Mouse (Mus musculus) kidney, postnatal 0 days (tissue): ENCODE results near the gene Pebp1. TPM values are rescaled to one million over a fixed set of nuclear protein-coding genes. Genes with fewer than 3 reads are reported as not detected.

ENCODE experiments used
- ATAC-seq: fragments of 200-750 bp; cut with Nextera tagmentation; replicated peaks from 2 replicates; pipeline ENCODE4 v1.8.0; 2017; ENCODE audit warnings: low read depth, moderate number of reproducible peaks, moderate TSS enrichment, moderate library complexity; ENCODE audit not compliant: low FRiP score
- DNase-seq: peaks from one replicate; pipeline ENCODE4 v3.0.0-alpha.2; 2016; ENCODE audit warnings: low spot score
- H3K27ac ChIP-seq: fragments of 300-500 bp; sonication (generic); 2 replicates; pipeline ENCODE4 v1.5.1; 2014; ENCODE audit warnings: mild to moderate bottlenecking
- H3K27me3 ChIP-seq: fragments of 300-500 bp; sonication (generic); 2 replicates; pipeline ENCODE4 v1.6.1; 2014; ENCODE audit warnings: low read length, mixed read lengths; ENCODE audit not compliant: insufficient read depth
- H3K36me3 ChIP-seq: fragments of 300-500 bp; sonication (generic); 2 replicates; pipeline ENCODE4 v1.6.1; 2014; ENCODE audit warnings: low read length, mixed read lengths; ENCODE audit not compliant: insufficient read depth
- H3K4me1 ChIP-seq: fragments of 300-500 bp; sonication (generic); replicated peaks from 2 replicates; pipeline ENCODE4 v1.6.1; 2014; ENCODE audit warnings: antibody characterized with exemption, low read length, mixed read lengths; ENCODE audit not compliant: insufficient read depth
- H3K4me2 ChIP-seq: fragments of 300-500 bp; sonication (generic); 2 replicates; pipeline ENCODE4 v1.6.1; 2014; ENCODE audit warnings: mild to moderate bottlenecking, low read length, moderate library complexity, mixed read lengths
- H3K4me3 ChIP-seq: fragments of 300-500 bp; sonication (generic); replicated peaks from 2 replicates; pipeline ENCODE4 v1.5.1; 2014; ENCODE audit warnings: low read depth, low read length
- H3K9ac ChIP-seq: fragments of 300-500 bp; sonication (generic); 2 replicates; pipeline ENCODE4 v1.6.1; 2014; ENCODE audit warnings: low read depth, low read length
- H3K9me3 ChIP-seq: fragments of 300-500 bp; sonication (generic); replicated peaks from 2 replicates; pipeline ENCODE4 v1.6.1; 2016; ENCODE audit warnings: low read length, inconsistent platforms, mixed read lengths
- CTCF ChIP-seq: IDR thresholded peaks from 2 replicates; pipeline ENCODE4 v1.5.1; 2016; ENCODE audit warnings: antibody characterized with exemption, low read depth, mild to moderate bottlenecking, moderate library complexity
- WGBS: fragments of 180-500 bp; shearing (Covaris S2); extraction: QIAGEN DNeasy Blood & Tissue Kit; methylation state at CpG from one replicate; pipeline ENCODE4 v1.1.7; 2014; 5-methylcytosine and 5-hydroxymethylcytosine counted together
- polyA plus RNA-seq: library from polyadenylated mRNA; unstranded; fragments of >200 nt; fragmentation: Nextera tagmentation; extraction: Ambion mirVana; gene quantifications from 2 replicates; pipeline ENCODE4 v1.2.1, GENCODE M21; 2015

Pebp1 gene
- polyA plus RNA-seq, 1 experiment from 2014 or later = 625 TPM

DNA sequence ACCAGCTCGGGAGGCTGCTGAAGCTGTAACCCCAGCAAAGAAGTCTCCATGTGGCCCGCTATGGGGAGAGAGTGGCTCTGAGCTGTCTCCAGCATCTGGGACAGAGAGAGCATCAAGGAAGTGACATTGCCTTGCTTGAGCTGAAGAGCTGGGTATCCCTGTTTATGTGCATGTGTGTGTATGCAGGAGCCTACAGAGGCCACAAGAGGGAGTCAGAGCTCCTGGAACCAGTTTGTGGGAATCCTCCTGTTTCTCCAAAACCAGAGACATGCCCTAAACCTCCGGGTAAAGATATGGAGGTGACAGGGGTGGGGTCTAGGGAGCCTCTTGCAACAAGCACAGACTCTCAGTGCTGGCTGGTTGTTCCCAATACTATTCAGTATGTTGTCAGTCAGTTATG, 3.9 kb upstream of the Pebp1 start:
- TF ChIP-seq CTCF = peak; percentile 49
- DNase-seq = no peak
- no peak for ATAC-seq

DNA sequence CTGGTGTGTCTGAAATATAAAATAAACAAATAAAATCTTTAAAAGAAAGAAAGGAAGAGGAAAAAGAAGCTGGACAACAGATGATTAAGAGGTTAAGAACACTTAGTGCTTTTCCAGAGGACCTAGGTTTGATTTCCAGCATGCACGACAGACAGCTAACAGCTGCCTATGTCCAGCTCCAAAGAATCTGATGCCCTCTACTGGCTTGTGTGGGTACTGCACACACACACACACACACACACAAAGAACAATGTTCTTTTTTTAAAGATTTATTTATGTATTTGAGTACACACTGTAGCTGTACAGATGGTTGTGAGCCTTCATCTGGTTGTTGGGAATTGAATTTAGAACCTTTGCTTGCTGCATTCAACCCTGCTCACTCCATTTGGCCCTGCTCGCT, 2.7 kb upstream of the Pebp1 start:
- 85% methylated on average over 2 of the region's 2 CpGs for WGBS
- no peaks in the 10 kb centered on the region for H3K36me3 ChIP-seq
- peaks cover 17% of the 10 kb centered on the region; the same call in 1 of the 2 replicates for H3K4me1 ChIP-seq
- no peak; the same call in 1 of the 2 replicates for TF ChIP-seq CTCF
- H3K9ac ChIP-seq = no peak overlapping the region
- DNase-seq (no peak), ATAC-seq (no peak)
- no peaks in the 10 kb centered on the region for H3K9me3 ChIP-seq
- H3K4me2 ChIP-seq = no peak overlapping the region
- no peak overlapping the region for H3K4me3 ChIP-seq
- no peak overlapping the region for H3K27ac ChIP-seq
- H3K27me3 ChIP-seq = no peaks in the 10 kb centered on the region

More for the DNA sequence above, 3.9 kb upstream of the Pebp1 start:
- no peak overlapping the region for H3K4me2 ChIP-seq
- no peak overlapping the region for H3K9ac ChIP-seq
- no peak overlapping the region for H3K4me3 ChIP-seq
- no peaks in the 10 kb centered on the region for H3K36me3 ChIP-seq
- H3K9me3 ChIP-seq = no peaks in the 10 kb centered on the region
- no peaks in the 10 kb centered on the region for H3K27me3 ChIP-seq
- no peak overlapping the region for H3K27ac ChIP-seq
- 0 out of 2 replicates have a peak, but pooled peaks cover 10% of the 10 kb centered on the region for H3K4me1 ChIP-seq
- 86% methylated on average over 3 of the region's 3 CpGs for WGBS

DNA sequence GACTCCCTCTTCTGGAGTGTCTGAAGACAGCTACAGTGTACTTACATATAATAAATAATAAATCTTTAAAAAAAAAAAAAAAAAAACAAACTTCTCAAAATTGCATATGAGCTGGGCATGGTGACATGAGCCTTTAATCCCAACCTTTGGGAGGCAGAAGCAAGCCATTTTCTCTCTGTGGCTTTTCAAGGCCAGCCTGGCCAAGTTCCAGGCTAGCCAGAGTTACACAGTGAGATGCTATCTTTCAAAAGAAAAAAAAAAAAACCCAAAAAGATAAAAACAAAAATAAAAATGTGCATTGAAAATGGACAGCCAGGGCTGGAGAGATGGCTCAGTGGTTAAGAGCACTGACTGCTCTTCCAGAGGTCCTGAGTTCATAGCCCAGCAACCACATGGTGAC, 2.2 kb upstream of the Pebp1 start:
- Histone ChIP-seq H3K9ac (no peak overlapping the region), H3K4me2 (no peak overlapping the region), H3K4me3 (no peak overlapping the region), H3K36me3 (no peaks in the 10 kb centered on the region), H3K27me3 (no peaks in the 10 kb centered on the region), H3K4me1 (peaks cover 17% of the 10 kb centered on the region; the same call in 1 of the 2 replicates), H3K27ac (no peak overlapping the region), H3K9me3 (no peaks in the 10 kb centered on the region)
- DNase-seq (no peak), ATAC-seq (no peak)
- no peak for TF ChIP-seq CTCF

DNA sequence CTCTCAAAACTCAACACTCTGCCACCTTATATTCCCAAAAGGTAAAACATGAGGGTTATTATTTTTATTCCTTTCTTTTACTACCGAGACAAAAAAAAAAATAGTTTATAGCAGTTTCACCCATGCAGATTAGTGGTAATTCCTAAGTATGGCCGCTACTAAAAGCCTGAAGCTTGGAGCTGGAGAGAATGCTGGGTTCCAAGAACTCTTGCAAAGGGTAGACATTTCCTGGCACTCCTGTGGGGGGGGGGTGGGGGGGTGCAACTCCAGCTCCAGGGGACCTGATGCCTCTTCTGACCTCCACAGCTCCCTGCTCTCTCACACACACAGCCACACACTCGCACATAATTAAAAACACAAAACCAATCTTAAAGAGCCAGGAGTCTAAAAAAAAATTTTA, 1.1 kb downstream of the Pebp1 start:
- Histone ChIP-seq H3K36me3 (peaks cover 11% of the 10 kb centered on the region; the same call in 1 of the 2 replicates), H3K4me1 (peaks cover 17% of the 10 kb centered on the region; the same call in 1 of the 2 replicates), H3K9me3 (no peaks in the 10 kb centered on the region), H3K9ac (peak overlapping the region; percentile 82), H3K27me3 (no peaks in the 10 kb centered on the region), H3K4me3 (peak overlapping the region; percentile 76), H3K27ac (no peak overlapping the region), H3K4me2 (peak overlapping the region; percentile 86)
- no peak for DNase-seq
- 45% methylated on average over 3 of the region's 3 CpGs for WGBS
- no peak for TF ChIP-seq CTCF
- no peak for ATAC-seq

DNA sequence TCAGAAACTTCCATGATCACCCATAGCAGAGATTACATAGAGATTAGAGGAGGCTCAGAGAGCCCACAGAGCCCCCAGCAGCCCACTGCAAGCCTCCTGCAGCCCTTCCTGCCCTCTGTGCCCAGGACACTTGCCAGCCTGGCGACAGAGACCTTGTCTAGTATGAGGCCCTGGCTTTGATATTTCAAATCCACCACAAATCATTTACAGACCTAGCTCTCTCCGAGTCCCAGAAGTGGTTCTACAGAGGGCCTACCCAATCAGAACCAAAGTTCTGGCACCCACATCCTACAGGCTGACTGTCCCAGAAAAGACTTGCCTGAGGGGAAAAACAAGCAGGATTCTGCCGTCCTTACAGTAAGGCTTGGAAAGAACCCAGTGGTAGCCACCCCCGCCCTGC, 2.2 kb downstream of the Pebp1 start:
- Histone ChIP-seq H3K9me3 (no peaks in the 10 kb centered on the region), H3K27ac (no peak overlapping the region), H3K9ac (no peak overlapping the region), H3K4me3 (no peak overlapping the region), H3K4me1 (peaks cover 17% of the 10 kb centered on the region; the same call in 1 of the 2 replicates), H3K27me3 (no peaks in the 10 kb centered on the region), H3K36me3 (peaks cover 12% of the 10 kb centered on the region; the same call in 1 of the 2 replicates), H3K4me2 (no peak overlapping the region)
- ATAC-seq = no peak
- no peak for DNase-seq
- no peak for TF ChIP-seq CTCF
- 73% methylated on average over 4 of the region's 4 CpGs for WGBS

DNA sequence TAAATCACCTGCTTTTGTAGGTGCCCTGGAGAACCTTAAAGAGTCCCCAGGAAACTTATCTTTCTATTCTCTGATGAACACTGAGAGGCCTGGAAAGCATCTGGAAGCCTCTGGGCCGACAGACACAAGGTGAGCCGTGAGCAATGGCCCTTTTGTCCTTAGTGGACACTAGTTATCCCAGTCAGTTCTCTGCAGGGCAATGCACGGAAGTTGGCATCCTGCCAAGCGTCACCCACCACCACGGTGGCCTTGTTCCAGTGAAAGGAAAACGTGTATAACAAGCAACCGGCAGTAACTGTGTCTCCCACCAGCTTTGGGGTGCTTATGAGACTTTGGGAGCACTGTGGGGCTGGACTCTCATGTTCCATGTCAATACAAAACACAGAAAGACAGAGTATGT, 2.7 kb downstream of the Pebp1 start:
- WGBS = 55% methylated on average over 7 of the region's 7 CpGs
- DNase-seq (no peak), ATAC-seq (no peak)
- no peak for TF ChIP-seq CTCF
- Histone ChIP-seq H3K4me1 (peaks cover 17% of the 10 kb centered on the region; the same call in 1 of the 2 replicates), H3K4me2 (no peak overlapping the region), H3K4me3 (no peak overlapping the region), H3K36me3 (peaks cover 12% of the 10 kb centered on the region; the same call in 1 of the 2 replicates), H3K9me3 (no peaks in the 10 kb centered on the region), H3K9ac (no peak overlapping the region), H3K27ac (no peak overlapping the region), H3K27me3 (no peaks in the 10 kb centered on the region)

DNA sequence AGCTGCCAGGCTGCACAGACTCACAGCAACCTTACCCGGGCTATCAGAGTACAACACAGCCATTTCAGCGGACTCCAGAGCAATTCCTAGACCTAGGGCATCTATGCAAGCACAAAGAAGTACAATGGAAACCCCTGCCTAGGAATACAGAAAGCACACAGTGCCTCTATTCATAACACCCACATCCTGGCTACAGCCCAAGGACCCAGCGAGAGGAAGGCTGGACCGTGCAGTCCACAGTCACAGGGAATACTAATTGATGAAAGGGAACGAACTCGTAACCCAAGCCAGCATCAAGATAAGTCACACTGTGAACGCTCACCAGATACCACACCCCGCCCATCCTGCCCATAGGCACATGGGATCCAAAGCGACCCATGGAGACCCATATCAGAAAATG, 3.4 kb downstream of the Pebp1 start:
- Histone ChIP-seq H3K36me3 (peaks cover 12% of the 10 kb centered on the region; the same call in 1 of the 2 replicates), H3K4me2 (no peak overlapping the region), H3K4me1 (peaks cover 17% of the 10 kb centered on the region; the same call in 1 of the 2 replicates), H3K9me3 (no peaks in the 10 kb centered on the region), H3K27ac (no peak overlapping the region), H3K4me3 (no peak overlapping the region), H3K27me3 (no peaks in the 10 kb centered on the region), H3K9ac (no peak overlapping the region)
- ATAC-seq (no peak), DNase-seq (no peak)
- 84% methylated on average over 9 of the region's 9 CpGs for WGBS
- no peak for TF ChIP-seq CTCF
